Mouse (Mus musculus): Measurements from ENCODE around the gene Sel1l3.

GRCm38 (mm10) chr5:53214362-53214761 lies 635 bp upstream of the Sel1l3 start:
- TF ChIP-seq POLR2A (IDR thresholded peaks at IDR 0.05; ENCODE audit: low read depth, low read length) (no peak), CTCF (conservative IDR thresholded peaks at IDR 0.05 in 1 of 2, IDR thresholded peaks at IDR 0.05 in 1 of 2; ENCODE audit: low read depth in 2 of 2, low read length in 2 of 2) (no peak), TCF12 (IDR thresholded peaks at IDR 0.05; ENCODE audit: low read depth, low read length) (no peak), USF1 (IDR thresholded peaks at IDR 0.05; ENCODE audit: low read depth, low read length) (no peak), SIN3A (IDR thresholded peaks at IDR 0.05; ENCODE audit: low read length) (no peak), CHD2 (IDR thresholded peaks at IDR 0.05; ENCODE audit: low read length) (no peak), SMC3 (IDR thresholded peaks at IDR 0.05; ENCODE audit: low read depth, low read length) (no peak), MXI1 (IDR thresholded peaks at IDR 0.05; ENCODE audit: low read depth, low read length) (no peak), MEF2A (IDR thresholded peaks at IDR 0.05; ENCODE audit: borderline replicate concordance, low read depth, low read length) (no peak), MAZ (IDR thresholded peaks at IDR 0.05; ENCODE audit: low read depth, low read length) (no peak), POLR2AphosphoS2 (IDR thresholded peaks at IDR 0.05; ENCODE audit: low read depth, low read length) (no peak), EP300 (IDR thresholded peaks at IDR 0.05; ENCODE audit: low read length) (no peak), MAX (IDR thresholded peaks at IDR 0.05; ENCODE audit: low read length) (no peak)

All from CH12.LX (cell line).